Mouse (Mus musculus): ENCODE data around the gene Zfp575. TPM values are rescaled to one million over a fixed set of nuclear protein-coding genes. Genes with fewer than 3 reads are reported as not detected.

The Zfp575 gene
- polyA plus RNA-seq, 1 experiment from 2014 or later, result 0.30 TPM

GRCm38 (mm10) chr7:24594309-24594803, 6.9 kb upstream of the Zfp575 start:
- no peaks in the 10 kb centered on the region for H3K27me3 ChIP-seq (ENCODE audit: control insufficient read depth, insufficient read depth, low read depth, low read length)
- WGBS (ENCODE audit: insufficient replicate concordance), result 13% methylated on average over 13 of the region's 13 CpGs
- H3K27ac ChIP-seq (ENCODE audit: low read length), result no peak overlapping the region
- peak overlapping the region; percentile 71 for H3K9ac ChIP-seq (ENCODE audit: low read depth, low read length)
- H3K4me1 ChIP-seq (ENCODE audit: control insufficient read depth, low read depth, low read length), result peaks cover 34% of the 10 kb centered on the region
- H3K9me3 ChIP-seq (replicated peaks; ENCODE audit: control insufficient read depth, low read length), result no peaks in the 10 kb centered on the region
- ATAC-seq (ENCODE audit: low read depth), result no peak
- peak overlapping the region; percentile 90 for H3K4me2 ChIP-seq (ENCODE audit: low read depth, low read length)
- H3K4me3 ChIP-seq (ENCODE audit: low read depth, low read length), result peak overlapping the region; percentile 70
- H3K36me3 ChIP-seq (ENCODE audit: control insufficient read depth, insufficient read depth), result no peaks in the 10 kb centered on the region

- peak; percentile 90 for ATAC-seq (ENCODE audit: low read depth)
- H3K9ac ChIP-seq (ENCODE audit: low read depth, low read length), result peak overlapping the region; percentile 71
- H3K9me3 ChIP-seq (replicated peaks; ENCODE audit: control insufficient read depth, low read length), result no peaks in the 10 kb centered on the region
- no peaks in the 10 kb centered on the region for H3K27me3 ChIP-seq (ENCODE audit: control insufficient read depth, insufficient read depth, low read depth, low read length)
- H3K4me2 ChIP-seq (ENCODE audit: low read depth, low read length), result peak overlapping the region; percentile 90
- H3K4me3 ChIP-seq (ENCODE audit: low read depth, low read length), result peak overlapping the region; percentile 70
- no peak overlapping the region for H3K27ac ChIP-seq (ENCODE audit: low read length)
- H3K4me1 ChIP-seq (ENCODE audit: control insufficient read depth, low read depth, low read length), result peaks cover 34% of the 10 kb centered on the region
- no peaks in the 10 kb centered on the region for H3K36me3 ChIP-seq (ENCODE audit: control insufficient read depth, insufficient read depth)
- under 1% methylated on average over 38 of the region's 39 CpGs for WGBS (ENCODE audit: insufficient replicate concordance)
Observed at GRCm38 (mm10) chr7:24593621-24594308, 6.3 kb upstream of the Zfp575 start.

GRCm38 (mm10) chr7:24592781-24593180, 5.3 kb upstream of the Zfp575 start:
- Histone ChIP-seq H3K36me3 (ENCODE audit: control insufficient read depth, insufficient read depth) (no peaks in the 10 kb centered on the region), H3K4me3 (ENCODE audit: low read depth, low read length) (no peak overlapping the region), H3K27me3 (ENCODE audit: control insufficient read depth, insufficient read depth, low read depth, low read length) (no peaks in the 10 kb centered on the region), H3K9ac (ENCODE audit: low read depth, low read length) (no peak overlapping the region), H3K9me3 (replicated peaks; ENCODE audit: control insufficient read depth, low read length) (no peaks in the 10 kb centered on the region), H3K4me2 (ENCODE audit: low read depth, low read length) (no peak overlapping the region), H3K4me1 (ENCODE audit: control insufficient read depth, low read depth, low read length) (peaks cover 32% of the 10 kb centered on the region), H3K27ac (ENCODE audit: low read length) (no peak overlapping the region)
- WGBS (ENCODE audit: insufficient replicate concordance), result 73% methylated on average over 6 of the region's 6 CpGs
- ATAC-seq (ENCODE audit: low read depth), result no peak

GRCm38 (mm10) chr7:24592163-24592562, 4.7 kb upstream of the Zfp575 start:
- peaks cover 35% of the 10 kb centered on the region for H3K4me1 ChIP-seq (ENCODE audit: control insufficient read depth, low read depth, low read length)
- no peak overlapping the region for H3K4me3 ChIP-seq (ENCODE audit: low read depth, low read length)
- peak overlapping the region; percentile 12; the same call in 1 of the 2 replicates for H3K4me2 ChIP-seq (ENCODE audit: low read depth, low read length)
- 44% methylated on average over 4 of the region's 4 CpGs for WGBS (ENCODE audit: insufficient replicate concordance)
- H3K36me3 ChIP-seq (ENCODE audit: control insufficient read depth, insufficient read depth), result no peaks in the 10 kb centered on the region
- no peak for ATAC-seq (ENCODE audit: low read depth)
- no peaks in the 10 kb centered on the region for H3K9me3 ChIP-seq (replicated peaks; ENCODE audit: control insufficient read depth, low read length)
- H3K27me3 ChIP-seq (ENCODE audit: control insufficient read depth, insufficient read depth, low read depth, low read length), result no peaks in the 10 kb centered on the region
- 0 out of 2 replicates have a peak overlapping the region, but pooled peaks have one; percentile 10 for H3K27ac ChIP-seq (ENCODE audit: low read length)
- H3K9ac ChIP-seq (ENCODE audit: low read depth, low read length), result no peak overlapping the region

- no peaks in the 10 kb centered on the region; the same call in 1 of the 2 replicates for H3K27me3 ChIP-seq (ENCODE audit: control insufficient read depth, insufficient read depth, low read depth, low read length)
- H3K9me3 ChIP-seq (replicated peaks; ENCODE audit: control insufficient read depth, low read length), result no peaks in the 10 kb centered on the region
- peak; percentile 62 for ATAC-seq (ENCODE audit: low read depth)
- H3K27ac ChIP-seq (ENCODE audit: low read length), result 0 out of 2 replicates have a peak overlapping the region, but pooled peaks have one; percentile 10
- no peaks in the 10 kb centered on the region for H3K36me3 ChIP-seq (ENCODE audit: control insufficient read depth, insufficient read depth)
- H3K4me2 ChIP-seq (ENCODE audit: low read depth, low read length), result peak overlapping the region; percentile 12; the same call in 1 of the 2 replicates
- H3K4me3 ChIP-seq (ENCODE audit: low read depth, low read length), result no peak overlapping the region
- WGBS (ENCODE audit: insufficient replicate concordance), result 39% methylated on average over 5 of the region's 5 CpGs
- no peak overlapping the region for H3K9ac ChIP-seq (ENCODE audit: low read depth, low read length)
- peaks cover 38% of the 10 kb centered on the region for H3K4me1 ChIP-seq (ENCODE audit: control insufficient read depth, low read depth, low read length)
Observed at GRCm38 (mm10) chr7:24591735-24592134, 4.3 kb upstream of the Zfp575 start.

GRCm38 (mm10) chr7:24588336-24588735, 895 bp upstream of the Zfp575 start:
- H3K4me2 ChIP-seq (ENCODE audit: low read depth, low read length), result no peak overlapping the region

GRCm38 (mm10) chr7:24586828-24587227, 613 bp downstream of the Zfp575 start:
- peaks cover 20% of the 10 kb centered on the region for H3K27me3 ChIP-seq (ENCODE audit: control insufficient read depth, insufficient read depth, low read depth, low read length)
- H3K36me3 ChIP-seq (ENCODE audit: control insufficient read depth, insufficient read depth), result no peaks in the 10 kb centered on the region
- 11% methylated on average over 8 of the region's 8 CpGs for WGBS (ENCODE audit: insufficient replicate concordance)
- H3K4me3 ChIP-seq (ENCODE audit: low read depth, low read length), result peak overlapping the region; percentile 47; the same call in 1 of the 2 replicates
- H3K27ac ChIP-seq (ENCODE audit: low read length), result no peak overlapping the region
- peak overlapping the region; percentile 60 for H3K4me2 ChIP-seq (ENCODE audit: low read depth, low read length)
- H3K9ac ChIP-seq (ENCODE audit: low read depth, low read length), result no peak overlapping the region
- no peaks in the 10 kb centered on the region; the same call in 1 of the 2 replicates for H3K9me3 ChIP-seq (replicated peaks; ENCODE audit: control insufficient read depth, low read length)
- peaks cover 13% of the 10 kb centered on the region for H3K4me1 ChIP-seq (ENCODE audit: control insufficient read depth, low read depth, low read length)
- ATAC-seq (ENCODE audit: low read depth), result peak; percentile 60

More at GRCm38 (mm10) chr7:24588336-24588735, 895 bp upstream of the Zfp575 start:
- Histone ChIP-seq H3K27ac (ENCODE audit: low read length) (no peak overlapping the region), H3K9ac (ENCODE audit: low read depth, low read length) (no peak overlapping the region), H3K9me3 (replicated peaks; ENCODE audit: control insufficient read depth, low read length) (no peaks in the 10 kb centered on the region; the same call in 1 of the 2 replicates), H3K4me3 (ENCODE audit: low read depth, low read length) (no peak overlapping the region), H3K27me3 (ENCODE audit: control insufficient read depth, insufficient read depth, low read depth, low read length) (peaks cover 20% of the 10 kb centered on the region), H3K4me1 (ENCODE audit: control insufficient read depth, low read depth, low read length) (peaks cover 28% of the 10 kb centered on the region), H3K36me3 (ENCODE audit: control insufficient read depth, insufficient read depth) (no peaks in the 10 kb centered on the region)
- ATAC-seq (ENCODE audit: low read depth), result no peak
- WGBS (ENCODE audit: insufficient replicate concordance), result 66% methylated on average over 13 of the region's 13 CpGs

GRCm38 (mm10) chr7:24585995-24586394, 1.4 kb downstream of the Zfp575 start:
- WGBS (ENCODE audit: insufficient replicate concordance), result 56% methylated on average over 11 of the region's 16 CpGs
- no peaks in the 10 kb centered on the region; the same call in 1 of the 2 replicates for H3K9me3 ChIP-seq (replicated peaks; ENCODE audit: control insufficient read depth, low read length)

GRCm38 (mm10) chr7:24584876-24585275, 2.6 kb downstream of the Zfp575 start:
- H3K4me1 ChIP-seq (ENCODE audit: control insufficient read depth, low read depth, low read length), result peaks cover 7% of the 10 kb centered on the region
- no peak overlapping the region for H3K4me3 ChIP-seq (ENCODE audit: low read depth, low read length)
- ATAC-seq (ENCODE audit: low read depth), result no peak
- H3K27me3 ChIP-seq (ENCODE audit: control insufficient read depth, insufficient read depth, low read depth, low read length), result peaks cover 20% of the 10 kb centered on the region
- WGBS (ENCODE audit: insufficient replicate concordance), result 79% methylated on average over 6 of the region's 6 CpGs
- H3K4me2 ChIP-seq (ENCODE audit: low read depth, low read length), result no peak overlapping the region
- no peak overlapping the region for H3K27ac ChIP-seq (ENCODE audit: low read length)
- H3K36me3 ChIP-seq (ENCODE audit: control insufficient read depth, insufficient read depth), result no peaks in the 10 kb centered on the region
- no peak overlapping the region for H3K9ac ChIP-seq (ENCODE audit: low read depth, low read length)
- no peaks in the 10 kb centered on the region; the same call in 1 of the 2 replicates for H3K9me3 ChIP-seq (replicated peaks; ENCODE audit: control insufficient read depth, low read length)

More at GRCm38 (mm10) chr7:24585995-24586394, 1.4 kb downstream of the Zfp575 start:
- H3K36me3 ChIP-seq (ENCODE audit: control insufficient read depth, insufficient read depth), result no peaks in the 10 kb centered on the region
- peaks cover 20% of the 10 kb centered on the region for H3K27me3 ChIP-seq (ENCODE audit: control insufficient read depth, insufficient read depth, low read depth, low read length)
- H3K4me1 ChIP-seq (ENCODE audit: control insufficient read depth, low read depth, low read length), result peaks cover 7% of the 10 kb centered on the region
- no peak overlapping the region for H3K4me3 ChIP-seq (ENCODE audit: low read depth, low read length)
- no peak overlapping the region for H3K9ac ChIP-seq (ENCODE audit: low read depth, low read length)
- no peak overlapping the region for H3K4me2 ChIP-seq (ENCODE audit: low read depth, low read length)
- no peak overlapping the region for H3K27ac ChIP-seq (ENCODE audit: low read length)
- no peak for ATAC-seq (ENCODE audit: low read depth)

Data from liver, embryonic 16.5 days (tissue).